Mouse (Mus musculus): Measurements from ENCODE around the gene Zmym2.

Zmym2 gene

DNA sequence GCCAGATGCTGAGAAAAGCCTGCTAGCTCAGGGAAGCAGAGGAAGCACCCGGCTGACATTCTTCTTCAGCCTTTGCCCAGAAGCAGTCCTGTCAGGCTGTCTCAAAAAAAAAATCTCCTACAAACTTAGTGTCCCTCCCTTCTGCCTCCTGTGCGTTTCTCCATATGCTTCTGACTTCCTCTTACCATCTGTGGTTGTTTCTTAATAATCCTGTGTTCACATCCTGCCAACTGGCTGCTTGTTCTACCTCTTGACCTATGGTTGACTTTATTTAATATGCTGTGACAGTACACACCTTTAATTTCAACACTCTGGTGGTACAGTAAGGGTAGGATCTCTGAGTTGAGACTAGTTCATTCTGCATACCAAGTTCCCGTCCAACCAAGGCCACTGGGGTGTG is 32.1 kb downstream of the Zmym2 start:
- DNase-seq (ENCODE audit: low read depth, low spot score): no peak

DNA sequence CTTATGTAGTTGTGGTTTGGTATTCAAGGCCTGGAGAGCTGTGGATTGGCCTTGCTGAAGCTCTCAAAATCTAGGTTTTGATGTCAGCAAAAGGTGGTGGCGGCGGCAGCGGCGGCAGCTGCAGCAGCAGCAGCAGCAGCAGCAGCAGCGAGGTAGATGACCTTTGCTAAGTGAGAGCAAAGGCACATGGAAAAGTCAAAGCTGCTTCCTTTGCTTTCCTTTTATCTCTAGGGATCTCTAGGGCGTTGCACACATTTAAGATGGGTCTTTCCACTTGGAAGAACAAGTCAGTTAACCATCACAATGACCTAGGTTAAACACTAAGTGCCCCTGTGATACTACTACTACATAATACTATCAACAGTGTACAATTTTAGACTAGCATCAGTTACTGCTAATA is 49.0 kb downstream of the Zmym2 start:
- no peak for DNase-seq (ENCODE audit: low read depth, low spot score)

DNA sequence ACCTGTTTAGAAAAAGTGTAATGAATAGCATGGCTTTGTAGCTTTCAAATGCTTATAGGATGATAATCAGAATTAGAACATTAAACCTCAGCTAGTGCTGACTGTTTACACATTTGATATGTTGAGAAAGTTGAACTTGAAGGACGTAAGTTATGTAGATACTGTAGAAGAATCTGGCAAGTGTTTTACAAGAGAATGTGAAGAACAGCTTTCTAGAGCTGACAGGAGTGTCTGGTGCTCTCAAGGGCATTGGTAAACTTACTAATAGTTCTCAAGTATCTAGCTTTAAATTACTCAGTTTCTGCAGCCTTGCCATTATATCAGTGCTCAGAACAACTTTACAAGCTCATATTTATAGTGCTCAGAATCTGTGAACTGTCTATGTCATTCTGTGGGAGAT is 53.5 kb downstream of the Zmym2 start:
- DNase-seq (ENCODE audit: low read depth, low spot score): no peak

DNA sequence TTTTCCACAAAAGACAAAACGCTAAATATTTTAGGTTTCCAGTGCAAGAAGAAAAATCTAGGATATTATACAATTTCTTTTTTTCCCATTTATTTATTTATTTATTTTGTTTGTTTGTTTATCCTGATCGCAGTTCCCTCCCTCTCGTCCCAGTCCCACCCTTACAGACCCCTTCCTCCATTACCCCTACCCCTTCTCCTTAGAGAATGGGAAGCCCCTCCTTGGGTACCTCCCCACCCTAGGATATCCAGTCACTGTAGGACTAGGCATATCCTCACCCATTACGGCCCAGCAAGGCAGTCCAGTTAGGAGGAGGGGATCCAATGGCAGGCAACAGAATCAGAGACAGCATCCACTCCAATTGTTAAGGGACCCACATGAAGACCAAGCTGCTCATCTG is 66.5 kb downstream of the Zmym2 start:
- no peak for DNase-seq (ENCODE audit: low read depth, low spot score)

DNA sequence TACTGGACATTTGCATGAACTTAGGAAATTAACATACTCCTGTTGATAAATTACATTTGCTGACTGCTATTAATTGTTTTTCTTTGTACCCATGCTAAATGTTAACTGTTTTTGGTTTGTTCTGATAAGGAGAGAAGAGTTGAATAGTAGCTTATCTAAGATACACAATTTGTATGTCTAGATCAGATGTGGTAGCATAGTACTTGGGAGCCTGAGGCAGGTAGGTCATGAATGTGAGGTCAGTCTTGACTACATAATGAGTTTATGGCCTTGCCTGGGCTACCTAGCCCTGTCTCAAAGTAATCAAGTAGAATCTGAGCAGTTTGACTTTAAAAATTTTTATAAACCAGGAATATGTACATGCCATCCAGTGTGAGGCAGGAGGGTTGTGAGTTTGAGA is 67.9 kb downstream of the Zmym2 start:
- no peak for DNase-seq (ENCODE audit: low read depth, low spot score)

GRCm38 (mm10) chr14:56963969-56964734 is 77.7 kb downstream of the Zmym2 start:
- peak; percentile 27 for DNase-seq (ENCODE audit: low read depth, low spot score)

DNA sequence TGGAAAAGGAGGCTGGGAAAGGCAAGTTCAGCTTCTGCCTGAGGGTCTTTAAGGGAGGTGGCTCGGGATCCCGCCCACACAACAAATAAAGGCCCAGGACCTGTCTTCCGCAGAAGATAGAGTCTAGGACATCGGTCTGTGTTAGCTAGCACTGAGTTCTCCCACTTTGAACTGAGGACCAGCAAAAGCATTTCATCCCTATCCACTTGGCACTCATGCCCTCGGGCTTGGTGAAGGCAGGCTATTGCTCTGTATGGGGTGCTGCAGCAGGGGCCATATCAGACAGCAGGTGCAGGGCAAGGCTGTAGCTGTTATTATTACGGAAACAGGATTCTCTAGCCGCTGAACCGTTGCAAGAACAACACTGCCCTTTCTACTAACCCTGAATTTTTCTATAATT is 83.2 kb downstream of the Zmym2 start:
- DNase-seq (ENCODE audit: low read depth, low spot score): no peak

DNA sequence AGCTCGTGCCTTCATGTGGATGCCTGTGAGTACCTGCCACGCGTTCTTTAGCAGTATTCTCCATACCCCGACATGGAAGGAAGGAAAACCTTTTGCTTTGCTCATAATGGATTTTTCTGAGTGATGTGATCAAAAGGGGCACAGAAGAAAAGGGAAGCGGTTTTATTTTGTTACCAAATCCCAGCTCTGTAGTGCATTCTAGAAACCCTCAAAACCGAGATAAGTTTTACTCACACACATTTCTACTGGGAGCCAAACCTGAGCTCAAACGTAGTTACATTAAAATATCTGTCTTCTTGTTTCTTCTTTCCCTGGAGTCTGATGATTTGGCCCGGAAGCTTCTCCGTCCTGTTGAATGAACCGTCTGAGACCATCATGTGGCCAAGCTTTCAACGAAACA is 83.7 kb downstream of the Zmym2 start:
- DNase-seq (ENCODE audit: low read depth, low spot score): no peak

DNA sequence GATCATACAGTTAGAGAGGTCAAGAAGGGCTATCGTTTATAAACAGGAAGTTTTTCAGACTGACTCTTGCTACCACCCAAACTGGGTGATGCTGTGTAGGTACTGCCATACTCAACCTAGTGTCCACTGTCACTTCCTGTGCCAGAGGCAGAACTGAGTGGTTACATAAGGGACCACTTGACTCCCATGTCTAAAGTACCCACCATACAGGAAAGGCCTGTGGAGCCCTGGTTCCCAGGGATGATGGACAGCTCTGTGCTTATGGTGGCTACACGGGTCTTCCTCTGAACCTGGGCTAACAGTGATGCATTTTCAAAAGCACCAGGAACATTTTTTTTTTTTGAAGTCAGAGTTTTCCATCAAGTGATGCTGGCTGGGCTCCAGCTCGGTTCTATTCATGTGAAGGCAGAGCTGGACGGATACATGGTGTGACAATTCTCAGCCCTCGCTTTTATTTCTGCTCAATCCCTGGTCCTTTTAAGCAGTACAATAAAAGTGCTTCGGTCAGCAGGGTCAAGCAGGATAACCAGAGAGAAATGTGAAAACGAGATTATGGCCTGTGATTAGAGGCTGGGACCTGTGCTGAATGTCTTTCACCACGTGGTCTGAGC is 91.7 kb downstream of the Zmym2 start:
- no peak for DNase-seq (ENCODE audit: low read depth, low spot score)

- no peak for DNase-seq (ENCODE audit: low read depth, low spot score)
Measured at GRCm38 (mm10) chr14:56988621-56989020, 102.2 kb downstream of the Zmym2 start.

All from telencephalon, adult 2 months (tissue).